Mouse (Mus musculus): ENCODE results near the gene H2-DMb2. TPM values are rescaled to one million over a fixed set of nuclear protein-coding genes. Genes with fewer than 3 reads are reported as not detected.

H2-DMb2 gene
- total and polyA plus RNA-seq, 3 experiments: 0.77 to 1.5 TPM; not detected in 1

DNA sequence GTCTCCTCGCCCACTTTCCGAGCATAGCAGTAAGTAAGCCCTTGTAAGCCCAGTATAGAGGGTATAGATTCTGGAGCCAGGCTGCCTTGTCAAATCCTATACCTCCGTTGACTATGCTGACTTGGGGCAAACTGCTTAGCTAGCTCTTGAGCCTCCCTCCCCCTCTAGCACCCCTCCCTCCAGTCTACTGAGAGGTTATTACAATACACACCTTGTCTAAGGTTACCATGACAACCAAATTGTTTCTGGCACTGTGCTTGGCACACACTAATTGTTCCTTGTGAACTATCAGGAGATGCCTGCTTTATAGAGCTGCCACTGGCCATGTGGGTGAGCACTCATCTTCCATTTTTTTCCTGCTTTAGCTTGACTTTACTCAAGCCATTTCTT is 33.3 kb upstream of the H2-DMb2 start:
- Histone ChIP-seq H3K36me3 (ENCODE audit: control insufficient read depth in 1 of 2, insufficient read depth in 2 of 2, low read length in 2 of 2) (peaks cover 3 to 23% of the 10 kb centered on the region in 2 experiments), H3K27me3 (ENCODE audit: control insufficient read depth in 1 of 2, insufficient read depth in 2 of 2, low read length in 2 of 2) (no peaks in the 10 kb centered on the region), H3K79me2 (ENCODE audit: control insufficient read depth, insufficient read depth, low read length, poor library complexity) (peaks cover 3% of the 10 kb centered on the region), H3K9me3 (replicated peaks; ENCODE audit: insufficient read depth, low read length) (no peaks in the 10 kb centered on the region), H3K4me3 (ENCODE audit: control insufficient read depth in 1 of 2, insufficient read depth in 1 of 2, low read depth in 2 of 2, low read length in 2 of 2) (no peak overlapping the region), H3K4me1 (ENCODE audit: control insufficient read depth in 1 of 2, insufficient read depth in 2 of 2, low read length in 2 of 2) (no peaks in the 10 kb centered on the region), H3K9ac (ENCODE audit: control insufficient read depth, low read depth, low read length, poor library complexity, severe bottlenecking) (no peak overlapping the region), H3K27ac (ENCODE audit: control insufficient read depth, low read depth, low read length) (no peak overlapping the region)
- no peak for TF ChIP-seq SMC3 (IDR thresholded peaks at IDR 0.05; ENCODE audit: low read depth, low read length)
- no peak for TF ChIP-seq ELF1 (IDR thresholded peaks at IDR 0.05; ENCODE audit: low read depth, low read length)
- TF ChIP-seq RAD21 (IDR thresholded peaks at IDR 0.05; ENCODE audit: low read depth, low read length): no peak
- TF ChIP-seq SIN3A (IDR thresholded peaks at IDR 0.05; ENCODE audit: low read length): 0 out of 2 replicates have a peak, but pooled peaks have one; percentile 26
- TF ChIP-seq ZMIZ1 (IDR thresholded peaks at IDR 0.05; ENCODE audit: low read depth, low read length): 0 out of 2 replicates have a peak, but pooled peaks have one; percentile 14
- TF ChIP-seq USF1 (IDR thresholded peaks at IDR 0.05; ENCODE audit: low read depth, low read length): no peak
- peak; percentile 48 for DNase-seq (ENCODE audit: low read depth, low spot score)

- Histone ChIP-seq H3K79me2 (ENCODE audit: control insufficient read depth, insufficient read depth, low read length, poor library complexity) (peaks cover 8% of the 10 kb centered on the region), H3K27me3 (ENCODE audit: control insufficient read depth in 1 of 2, insufficient read depth in 2 of 2, low read length in 2 of 2) (no peaks in the 10 kb centered on the region), H3K9ac (ENCODE audit: control insufficient read depth, low read depth, low read length, poor library complexity, severe bottlenecking) (no peak overlapping the region), H3K27ac (ENCODE audit: control insufficient read depth, low read depth, low read length) (no peak overlapping the region), H3K9me3 (replicated peaks; ENCODE audit: insufficient read depth, low read length) (no peaks in the 10 kb centered on the region), H3K36me3 (ENCODE audit: control insufficient read depth in 1 of 2, insufficient read depth in 2 of 2, low read length in 2 of 2) (peaks cover 7 to 26% of the 10 kb centered on the region in 2 experiments), H3K4me1 (ENCODE audit: control insufficient read depth in 1 of 2, insufficient read depth in 2 of 2, low read length in 2 of 2) (no peaks in the 10 kb centered on the region), H3K4me3 (ENCODE audit: control insufficient read depth in 1 of 2, insufficient read depth in 1 of 2, low read depth in 2 of 2, low read length in 2 of 2) (no peak overlapping the region)
- no peak for DNase-seq (ENCODE audit: low read depth, low spot score)
- TF ChIP-seq ELF1 (IDR thresholded peaks at IDR 0.05; ENCODE audit: low read depth, low read length): no peak
- peak; percentile 19; the same call in 1 of the 2 replicates for TF ChIP-seq POLR2AphosphoS2 (IDR thresholded peaks at IDR 0.05; ENCODE audit: low read length)
- TF ChIP-seq GATA1 (IDR thresholded peaks at IDR 0.05; ENCODE audit: low read depth, low read length): no peak
- TF ChIP-seq RCOR1 (IDR thresholded peaks at IDR 0.05; ENCODE audit: low read depth, low read length): no peak
Observed at GRCm38 (mm10) chr17:34110309-34110708, 32.8 kb upstream of the H2-DMb2 start.

DNA sequence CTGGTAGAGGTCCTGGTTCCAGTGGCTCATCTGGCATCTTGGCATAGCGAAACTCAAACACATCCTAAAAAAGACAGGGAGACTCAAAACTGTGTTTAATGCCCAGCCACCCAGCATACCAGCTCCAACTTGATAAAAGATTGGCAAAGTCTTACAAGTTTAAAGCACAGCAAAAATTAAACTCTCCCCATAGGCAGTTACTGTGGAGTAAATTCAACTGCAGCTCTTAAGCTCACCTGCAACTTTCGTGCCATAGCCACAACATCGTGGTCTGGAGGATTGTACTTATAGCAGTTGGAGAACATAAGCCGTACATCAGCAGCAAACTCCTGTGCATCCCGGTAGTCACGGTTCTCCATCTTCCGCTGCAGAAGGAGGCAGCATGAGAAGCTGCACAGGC is 29.0 kb upstream of the H2-DMb2 start:
- H3K27ac ChIP-seq (ENCODE audit: control insufficient read depth, low read depth, low read length): no peak overlapping the region
- peaks cover 44% of the 10 kb centered on the region for H3K79me2 ChIP-seq (ENCODE audit: control insufficient read depth, insufficient read depth, low read length, poor library complexity)
- no peaks in the 10 kb centered on the region; a peak in 1 of 4 replicates for H3K4me1 ChIP-seq (ENCODE audit: control insufficient read depth in 1 of 2, insufficient read depth in 2 of 2, low read length in 2 of 2)
- peaks cover 22 to 45% of the 10 kb centered on the region in 2 experiments for H3K36me3 ChIP-seq (ENCODE audit: control insufficient read depth in 1 of 2, insufficient read depth in 2 of 2, low read length in 2 of 2)
- TF ChIP-seq POLR2AphosphoS5 (IDR thresholded peaks at IDR 0.05; ENCODE audit: borderline replicate concordance, low read depth, low read length): no peak
- TF ChIP-seq ZC3H11A (IDR thresholded peaks at IDR 0.05; ENCODE audit: low read depth, low read length): no peak
- TF ChIP-seq POLR2A (IDR thresholded peaks at IDR 0.05; ENCODE audit: control insufficient read depth in 1 of 2, insufficient read depth in 1 of 2, low read depth in 1 of 2, low read length in 2 of 2, poor library complexity in 1 of 2): 0 out of 4 replicates have a peak, but pooled peaks of 1 of the 2 experiments have one; percentile 37
- TF ChIP-seq UBTF (IDR thresholded peaks at IDR 0.05; ENCODE audit: borderline replicate concordance, insufficient read depth, low read depth, low read length): no peak
- 0 out of 2 replicates have a peak, but pooled peaks have one; percentile 34 for TF ChIP-seq POLR2AphosphoS2 (IDR thresholded peaks at IDR 0.05; ENCODE audit: low read length)
- no peak for TF ChIP-seq MAX (IDR thresholded peaks at IDR 0.05; ENCODE audit: low read length)
- no peak overlapping the region for H3K4me3 ChIP-seq (ENCODE audit: control insufficient read depth in 1 of 2, insufficient read depth in 1 of 2, low read depth in 2 of 2, low read length in 2 of 2)
- H3K9ac ChIP-seq (ENCODE audit: control insufficient read depth, low read depth, low read length, poor library complexity, severe bottlenecking): no peak overlapping the region
- no peaks in the 10 kb centered on the region for H3K9me3 ChIP-seq (replicated peaks; ENCODE audit: insufficient read depth, low read length)
- DNase-seq (ENCODE audit: low read depth, low spot score): no peak
- no peaks in the 10 kb centered on the region for H3K27me3 ChIP-seq (ENCODE audit: control insufficient read depth in 1 of 2, insufficient read depth in 2 of 2, low read length in 2 of 2)
